Mouse (Mus musculus) hindbrain, embryonic 15.5 days (tissue): ENCODE measurements around the gene Med20. TPM values are rescaled to one million over a fixed set of nuclear protein-coding genes. Genes with fewer than 3 reads are reported as not detected.

Source experiments
- ATAC-seq: fragments of 200-750 bp; cut with Nextera tagmentation; 2 replicates; pipeline ENCODE4 v1.8.0; 2017; ENCODE audit warnings: low read depth, moderate number of reproducible peaks, moderate TSS enrichment; ENCODE audit not compliant: low FRiP score
- H3K27ac ChIP-seq: fragments of 300-500 bp; sonication (generic); replicated peaks from 2 replicates; pipeline ENCODE4 v1.5.1; 2015; ENCODE audit warnings: mild to moderate bottlenecking, inconsistent platforms
- H3K27me3 ChIP-seq: fragments of 300-500 bp; sonication (generic); 2 replicates; pipeline ENCODE4 v1.6.1; 2015; ENCODE audit warnings: control low read depth, inconsistent platforms
- H3K36me3 ChIP-seq: fragments of 300-500 bp; sonication (generic); 2 replicates; pipeline ENCODE4 v1.6.1; 2015; ENCODE audit warnings: control low read depth, inconsistent platforms
- H3K4me1 ChIP-seq: fragments of 300-500 bp; sonication (generic); replicated peaks from 2 replicates; pipeline ENCODE4 v1.6.1; 2015; ENCODE audit warnings: control low read depth, inconsistent platforms
- H3K4me2 ChIP-seq: fragments of 300-500 bp; sonication (generic); 2 replicates; pipeline ENCODE4 v1.6.1; 2015; ENCODE audit warnings: moderate library complexity, mild to moderate bottlenecking, inconsistent platforms
- H3K4me3 ChIP-seq: fragments of 300-500 bp; sonication (generic); 2 replicates; pipeline ENCODE4 v1.5.1; 2015; ENCODE audit warnings: mild to moderate bottlenecking, inconsistent platforms
- H3K9ac ChIP-seq: fragments of 300-500 bp; sonication (generic); 2 replicates; pipeline ENCODE4 v1.6.1; 2015; ENCODE audit warnings: inconsistent platforms
- H3K9me3 ChIP-seq: fragments of 300-500 bp; sonication (generic); 2 replicates; pipeline ENCODE4 v1.6.1; 2016; ENCODE audit warnings: control low read depth, inconsistent platforms
- WGBS: fragments of 180-500 bp; shearing (Covaris S2); methylation state at CpG from one replicate; pipeline ENCODE4 v1.1.7; 2015; 5-methylcytosine and 5-hydroxymethylcytosine counted together
- polyA plus RNA-seq: library from polyadenylated mRNA; unstranded; fragments of >200 nt; fragmentation: Nextera tagmentation; extraction: Ambion mirVana; gene quantifications from 2 replicates; pipeline ENCODE4 v1.2.1, GENCODE M21; 2015

The Med20 gene
- polyA plus RNA-seq, 1 experiment from 2014 or later = 43.9 TPM

DNA sequence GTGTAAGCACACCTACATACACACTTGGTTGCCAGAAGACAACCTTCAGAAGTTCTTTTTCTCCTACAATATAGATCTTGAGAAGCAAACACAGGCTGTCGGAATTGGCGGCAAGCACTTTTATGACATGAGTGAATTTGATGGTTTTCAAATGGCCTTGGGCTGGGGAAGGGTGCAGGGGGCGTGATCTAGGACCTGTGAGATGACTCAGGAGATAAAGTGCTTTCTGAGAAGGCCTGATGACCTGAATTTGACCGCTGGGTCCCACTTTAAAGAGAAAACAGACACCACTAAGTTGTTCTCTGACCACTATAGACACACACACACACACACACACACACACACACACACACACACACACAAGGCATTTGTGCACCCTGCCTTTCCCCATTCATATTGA, 30.4 kb upstream of the Med20 start:
- Histone ChIP-seq H3K9ac (no peak overlapping the region), H3K4me1 (no peaks in the 10 kb centered on the region), H3K4me3 (no peak overlapping the region), H3K9me3 (no peaks in the 10 kb centered on the region), H3K27ac (no peak overlapping the region), H3K27me3 (no peaks in the 10 kb centered on the region), H3K36me3 (no peaks in the 10 kb centered on the region), H3K4me2 (no peak overlapping the region)
- 90% methylated on average over 4 of the region's 4 CpGs for WGBS
- no peak for ATAC-seq

GRCm38 (mm10) chr17:47588517-47588916, 22.9 kb upstream of the Med20 start:
- no peak overlapping the region for H3K4me2 ChIP-seq
- WGBS = 90% methylated on average over 8 of the region's 8 CpGs

GRCm38 (mm10) chr17:47591073-47591472, 20.3 kb upstream of the Med20 start:
- Histone ChIP-seq H3K4me2 (no peak overlapping the region), H3K9me3 (no peaks in the 10 kb centered on the region), H3K4me3 (no peak overlapping the region), H3K4me1 (peaks cover 26% of the 10 kb centered on the region), H3K9ac (no peak overlapping the region), H3K27me3 (no peaks in the 10 kb centered on the region), H3K27ac (no peak overlapping the region), H3K36me3 (no peaks in the 10 kb centered on the region)
- no peak for ATAC-seq
- 89% methylated on average over 3 of the region's 3 CpGs for WGBS

More at GRCm38 (mm10) chr17:47588517-47588916, 22.9 kb upstream of the Med20 start:
- no peaks in the 10 kb centered on the region for H3K27me3 ChIP-seq
- no peaks in the 10 kb centered on the region for H3K36me3 ChIP-seq
- no peak for ATAC-seq
- H3K9me3 ChIP-seq = no peaks in the 10 kb centered on the region
- no peak overlapping the region for H3K4me3 ChIP-seq
- H3K9ac ChIP-seq = no peak overlapping the region
- no peak overlapping the region for H3K27ac ChIP-seq
- H3K4me1 ChIP-seq = 0 out of 2 replicates have a peak, but pooled peaks cover 4% of the 10 kb centered on the region

- peak; percentile 93 for ATAC-seq
- H3K4me1 ChIP-seq = peaks cover 45% of the 10 kb centered on the region
Measured at GRCm38 (mm10) chr17:47593215-47593853, 18.0 kb upstream of the Med20 start.

GRCm38 (mm10) chr17:47593854-47594182, 17.6 kb upstream of the Med20 start:
- no peaks in the 10 kb centered on the region for H3K36me3 ChIP-seq
- peak overlapping the region; percentile 74 for H3K4me3 ChIP-seq
- 0% methylated on average over 13 of the region's 13 CpGs for WGBS
- no peaks in the 10 kb centered on the region for H3K27me3 ChIP-seq
- peak overlapping the region; percentile 60 for H3K9ac ChIP-seq
- H3K27ac ChIP-seq = peak overlapping the region; percentile 78
- H3K4me2 ChIP-seq = peak overlapping the region; percentile 97
- no peaks in the 10 kb centered on the region for H3K9me3 ChIP-seq
- ATAC-seq = no peak
- peaks cover 46% of the 10 kb centered on the region for H3K4me1 ChIP-seq

More at GRCm38 (mm10) chr17:47593215-47593853, 18.0 kb upstream of the Med20 start:
- no peaks in the 10 kb centered on the region for H3K9me3 ChIP-seq
- under 1% methylated on average over 57 of the region's 63 CpGs for WGBS
- peak overlapping the region; percentile 97 for H3K4me2 ChIP-seq
- H3K27ac ChIP-seq = peak overlapping the region; percentile 78
- no peaks in the 10 kb centered on the region for H3K27me3 ChIP-seq
- H3K4me3 ChIP-seq = peak overlapping the region; percentile 74
- no peaks in the 10 kb centered on the region for H3K36me3 ChIP-seq
- peak overlapping the region; percentile 60 for H3K9ac ChIP-seq

DNA sequence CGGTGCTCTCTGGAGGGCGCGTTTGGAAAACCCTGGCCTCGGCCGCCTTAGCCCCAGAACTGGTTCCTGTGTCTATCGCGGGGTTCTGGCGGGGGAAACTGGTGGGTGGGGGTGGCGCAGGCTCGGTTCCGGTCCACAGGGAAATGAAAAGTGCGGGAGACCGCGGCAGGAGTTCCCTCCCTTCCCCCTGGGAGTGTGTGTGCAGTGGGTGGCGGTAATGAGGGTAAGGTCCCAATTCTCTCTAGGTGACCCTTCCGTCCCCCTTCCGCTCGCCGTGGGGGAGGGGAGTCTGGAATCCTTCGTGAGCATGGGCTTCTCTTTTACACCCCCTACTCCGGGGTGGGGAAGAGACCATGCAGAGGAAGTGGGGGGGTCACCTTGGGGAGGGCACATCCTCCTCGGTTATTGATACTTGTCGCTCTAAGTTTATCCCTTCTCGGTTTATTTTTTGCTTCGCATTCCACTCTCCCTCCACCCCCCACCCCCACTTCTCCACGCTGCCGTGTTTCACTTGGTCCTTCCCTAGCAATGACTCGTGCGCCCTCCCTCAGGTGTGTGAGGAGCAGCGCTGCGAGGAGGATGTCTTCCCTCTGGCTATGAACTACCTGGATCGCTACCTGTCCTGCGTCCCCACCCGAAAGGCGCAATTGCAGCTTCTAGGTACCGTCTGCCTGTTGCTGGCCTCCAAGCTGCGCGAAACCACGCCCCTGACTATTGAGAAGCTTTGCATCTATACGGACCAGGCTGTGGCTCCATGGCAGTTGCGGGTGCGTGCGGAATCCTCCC, 17.0 kb upstream of the Med20 start:
- peaks cover 46% of the 10 kb centered on the region for H3K4me1 ChIP-seq
- H3K36me3 ChIP-seq = peaks cover under 1% of the 10 kb centered on the region; the same call in 1 of the 2 replicates
- H3K9me3 ChIP-seq = no peaks in the 10 kb centered on the region
- peak overlapping the region; percentile 78 for H3K27ac ChIP-seq
- peak overlapping the region; percentile 97 for H3K4me2 ChIP-seq
- peak overlapping the region; percentile 74 for H3K4me3 ChIP-seq
- peak overlapping the region; percentile 60 for H3K9ac ChIP-seq
- ATAC-seq = no peak
- WGBS = under 1% methylated on average over 42 of the region's 43 CpGs
- H3K27me3 ChIP-seq = no peaks in the 10 kb centered on the region

GRCm38 (mm10) chr17:47594969-47595247, 16.5 kb upstream of the Med20 start:
- Histone ChIP-seq H3K27ac (peak overlapping the region; percentile 78), H3K4me1 (peaks cover 46% of the 10 kb centered on the region)
- 0% methylated on average over 7 of the region's 9 CpGs for WGBS

DNA sequence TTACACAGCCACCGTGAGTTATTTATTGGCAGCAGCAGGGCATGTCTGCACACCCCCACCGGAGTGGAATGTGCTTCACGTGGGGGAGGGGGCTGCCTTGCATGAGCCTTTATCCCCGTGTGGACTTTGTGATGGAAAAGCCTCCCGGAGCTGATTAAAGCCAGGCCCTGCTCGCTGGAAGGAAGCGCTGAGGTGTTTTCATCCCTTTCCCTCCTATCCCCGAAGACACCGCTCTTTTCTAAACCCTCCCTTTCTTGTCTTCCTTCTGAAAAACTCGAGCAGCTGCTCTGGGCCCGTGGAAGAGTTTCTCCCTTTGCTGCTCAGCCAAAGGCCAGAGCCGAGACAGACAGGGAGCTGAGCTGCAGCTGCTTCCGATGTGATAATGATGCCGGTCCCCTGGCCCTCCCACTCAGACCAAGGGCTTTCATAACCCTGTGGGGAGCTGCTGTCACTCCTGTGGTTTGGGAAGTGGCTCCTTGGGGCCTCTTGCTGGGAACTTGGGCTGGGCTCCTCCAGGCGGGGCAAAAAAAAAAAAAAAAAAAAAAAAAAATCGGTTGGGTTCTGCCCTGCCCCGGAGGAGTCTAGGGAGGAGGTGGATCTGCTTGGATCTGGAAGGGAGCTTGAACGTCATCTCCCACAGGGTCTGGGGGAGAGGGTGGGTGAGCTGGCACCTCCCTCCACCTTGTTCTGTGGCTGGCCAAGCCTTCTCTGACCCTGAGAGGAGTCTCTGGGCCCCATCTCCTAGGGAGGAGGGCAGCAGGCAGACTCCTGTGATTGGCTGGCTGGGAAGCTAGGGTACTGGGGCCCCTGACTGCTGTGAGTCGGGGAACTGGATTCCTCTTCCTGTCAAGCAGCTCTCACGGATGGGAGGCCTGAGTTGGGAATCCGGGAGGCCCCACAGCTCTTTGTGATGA, 15.9 kb upstream of the Med20 start:
- H3K4me1 ChIP-seq = peaks cover 46% of the 10 kb centered on the region
- WGBS = 1% methylated on average over 21 of the region's 21 CpGs

More at GRCm38 (mm10) chr17:47594969-47595247, 16.5 kb upstream of the Med20 start:
- H3K27me3 ChIP-seq = no peaks in the 10 kb centered on the region
- H3K36me3 ChIP-seq = peaks cover 5% of the 10 kb centered on the region
- H3K9ac ChIP-seq = peak overlapping the region; percentile 60
- ATAC-seq = no peak
- peak overlapping the region; percentile 74 for H3K4me3 ChIP-seq
- H3K9me3 ChIP-seq = no peaks in the 10 kb centered on the region
- H3K4me2 ChIP-seq = peak overlapping the region; percentile 97

DNA sequence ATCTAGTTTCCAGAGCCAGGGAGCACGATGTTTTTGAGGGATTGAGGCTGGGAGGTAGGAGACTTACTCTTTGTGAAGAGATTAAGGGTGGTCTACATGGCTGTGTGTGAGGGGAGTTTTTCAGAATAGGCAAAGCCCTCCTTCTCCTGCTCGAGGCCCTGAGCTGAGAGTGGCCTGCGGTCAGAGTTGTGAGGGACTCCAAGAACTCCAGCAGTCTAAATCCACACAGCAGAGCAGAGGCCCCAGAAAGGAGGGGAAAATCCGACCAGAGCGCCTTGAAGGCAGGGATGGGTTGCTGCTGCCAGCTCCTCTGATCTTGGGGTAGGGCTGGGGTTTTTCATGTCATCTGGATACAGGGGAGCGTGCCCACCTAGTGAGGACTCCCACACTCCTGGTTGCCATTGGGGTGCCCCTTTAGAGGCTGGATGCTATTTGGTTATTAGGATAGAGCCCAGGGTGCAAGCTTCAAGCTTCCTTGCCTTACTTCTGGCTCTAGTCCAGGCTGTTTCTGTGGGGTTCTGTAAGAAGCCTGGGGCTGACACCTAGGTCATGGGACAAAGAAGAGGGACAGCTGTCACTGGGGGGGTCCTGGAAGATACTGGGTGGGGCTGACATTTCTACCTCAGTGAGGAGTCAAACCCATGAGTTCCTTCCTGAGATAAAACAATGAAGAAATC, 15.1 kb upstream of the Med20 start:
- Histone ChIP-seq H3K36me3 (peaks cover 19% of the 10 kb centered on the region), H3K4me3 (peak overlapping the region; percentile 74; the same call in 1 of the 2 replicates), H3K4me1 (peaks cover 46% of the 10 kb centered on the region), H3K9ac (peak overlapping the region; percentile 20; the same call in 1 of the 2 replicates), H3K27me3 (no peaks in the 10 kb centered on the region), H3K9me3 (no peaks in the 10 kb centered on the region), H3K27ac (peak overlapping the region; percentile 78), H3K4me2 (peak overlapping the region; percentile 97)
- ATAC-seq = no peak
- WGBS = 21% methylated on average over 6 of the region's 6 CpGs

More for the DNA sequence above, 15.9 kb upstream of the Med20 start:
- peak; percentile 24 for ATAC-seq
- Histone ChIP-seq H3K4me2 (peak overlapping the region; percentile 97), H3K4me3 (peak overlapping the region; percentile 74), H3K9me3 (no peaks in the 10 kb centered on the region), H3K9ac (peak overlapping the region; percentile 60), H3K36me3 (peaks cover 11% of the 10 kb centered on the region), H3K27me3 (no peaks in the 10 kb centered on the region), H3K27ac (peak overlapping the region; percentile 78)

- Histone ChIP-seq H3K27ac (peak overlapping the region; percentile 78; the same call in 1 of the 2 replicates), H3K4me3 (no peak overlapping the region), H3K9me3 (no peaks in the 10 kb centered on the region), H3K9ac (no peak overlapping the region), H3K36me3 (peaks cover 24% of the 10 kb centered on the region), H3K4me2 (peak overlapping the region; percentile 97), H3K27me3 (no peaks in the 10 kb centered on the region), H3K4me1 (peaks cover 46% of the 10 kb centered on the region)
- WGBS = 71% methylated on average over 5 of the region's 5 CpGs
- ATAC-seq = no peak
Measured at GRCm38 (mm10) chr17:47596839-47597164, 14.6 kb upstream of the Med20 start.

- peaks cover 46% of the 10 kb centered on the region for H3K4me1 ChIP-seq
- no peak overlapping the region for H3K4me3 ChIP-seq
- peak overlapping the region; percentile 97 for H3K4me2 ChIP-seq
- WGBS = 80% methylated on average over 13 of the region's 13 CpGs
- no peak for ATAC-seq
- no peak overlapping the region for H3K9ac ChIP-seq
- no peaks in the 10 kb centered on the region for H3K9me3 ChIP-seq
- H3K36me3 ChIP-seq = peaks cover 28% of the 10 kb centered on the region
- peak overlapping the region; percentile 41 for H3K27ac ChIP-seq
- H3K27me3 ChIP-seq = no peaks in the 10 kb centered on the region
Measured at GRCm38 (mm10) chr17:47597261-47597660, 14.1 kb upstream of the Med20 start.
